Mouse (Mus musculus) adrenal gland, adult 2 months (tissue): Measurements from ENCODE around the gene Uqcc1. TPM values are rescaled to one million over a fixed set of nuclear protein-coding genes. Genes with fewer than 3 reads are reported as not detected.
A peak's percentile ranks its signal among the peaks of the same experiment; 100 is the strongest.
"Not testable (repeated sequence)": the region's sequence is repeated elsewhere in the genome, so short reads cannot be mapped to it uniquely, and the experiment has no call there.

ENCODE experiments used
- DNase-seq: peaks from one replicate; pipeline ENCODE4 v3.0.0; 2021
- polyA plus RNA-seq: library from polyadenylated mRNA; depleted of rRNA; stranded (reverse); fragments of >200 nt; gene quantifications from 2 replicates; pipeline ENCODE4 v1.2.3, GENCODE M21; 2012
- total RNA-seq, 2 experiments: library from RNA; stranded (reverse); gene quantifications; 2 replicates each; pipeline ENCODE4 v1.2.3; 2021

Uqcc1 gene
- total and polyA plus RNA-seq, 3 experiments: 25.0 to 138 (median 103) TPM

- DNase-seq: peak; percentile 83
Observed at GRCm38 (mm10) chr2:155861581-155861980, 68.5 kb downstream of the Uqcc1 start.

GRCm38 (mm10) chr2:155860102-155860501, 70.0 kb downstream of the Uqcc1 start:
- no peak for DNase-seq

- DNase-seq: no peak
Observed at GRCm38 (mm10) chr2:155852536-155852935, 77.6 kb downstream of the Uqcc1 start.

- DNase-seq: no peak
Observed at GRCm38 (mm10) chr2:155850120-155850519, 80.0 kb downstream of the Uqcc1 start.

GRCm38 (mm10) chr2:155849464-155849863, 80.6 kb downstream of the Uqcc1 start:
- no peak for DNase-seq

GRCm38 (mm10) chr2:155848291-155848690, 81.8 kb downstream of the Uqcc1 start:
- DNase-seq: peak; percentile 77

GRCm38 (mm10) chr2:155846930-155847329, 83.2 kb downstream of the Uqcc1 start:
- no peak for DNase-seq

GRCm38 (mm10) chr2:155838961-155839360, 91.1 kb downstream of the Uqcc1 start:
- DNase-seq: peak; percentile 62

GRCm38 (mm10) chr2:155837961-155838360, 92.1 kb downstream of the Uqcc1 start:
- no peak for DNase-seq

GRCm38 (mm10) chr2:155834732-155835131, 95.4 kb downstream of the Uqcc1 start, which contains the start of gene Fam83c:
Gene Fam83c, minus strand, starts transcription at chr2:155834854.
- DNase-seq: no peak

GRCm38 (mm10) chr2:155832087-155832486, 98.0 kb downstream of the Uqcc1 start:
- not testable (repeated sequence) for DNase-seq

GRCm38 (mm10) chr2:155831302-155831701, 98.8 kb downstream of the Uqcc1 start:
- no peak for DNase-seq

- DNase-seq: peak; percentile 72
Observed at GRCm38 (mm10) chr2:155830841-155831240, 99.3 kb downstream of the Uqcc1 start.

GRCm38 (mm10) chr2:155826630-155827424, 103.3 kb downstream of the Uqcc1 start, which contains the start of gene Eif6:
Gene Eif6, minus strand, starts transcription at chr2:155826925.
- DNase-seq: peak; percentile 93

- DNase-seq: peak; percentile 65
Observed at GRCm38 (mm10) chr2:155825904-155826629, 104.0 kb downstream of the Uqcc1 start.

- peak; percentile 54 for DNase-seq
Observed at GRCm38 (mm10) chr2:155823722-155824121, 106.4 kb downstream of the Uqcc1 start.

- DNase-seq: no peak
Observed at GRCm38 (mm10) chr2:155820779-155821178, 109.3 kb downstream of the Uqcc1 start.

GRCm38 (mm10) chr2:155819449-155820251, 110.5 kb downstream of the Uqcc1 start:
- peak; percentile 71 for DNase-seq

- no peak for DNase-seq
Observed at GRCm38 (mm10) chr2:155819392-155819448, 110.9 kb downstream of the Uqcc1 start, which contains the start of gene BC029722. Gene BC029722, minus strand, starts transcription at chr2:155819426.

GRCm38 (mm10) chr2:155818596-155819391, 111.3 kb downstream of the Uqcc1 start:
- peak; percentile 98 for DNase-seq

GRCm38 (mm10) chr2:155817301-155818245, 112.5 kb downstream of the Uqcc1 start:
- DNase-seq: peak; percentile 89
